Comparison of ENCODE assay signal across 8 mouse cellular contexts in genomic region chr12:76405971-76406370, GRCm38 (mm10). TPM values are rescaled to one million over a fixed set of nuclear protein-coding genes. Genes with fewer than 3 reads are reported as not detected.
DNase-seq lines count a peak whose midpoint lies in the region; ATAC-seq and TF ChIP-seq lines count a peak whose summit lies in the region.

No protein-coding gene starts in this region.

- H3K27ac ChIP-seq in heart, embryonic 16.5 days (ENCODE audit: low read length): no peak overlapping the region
- no peak overlapping the region for H3K27ac ChIP-seq in liver, embryonic 12.5 days

- H3K4me1 ChIP-seq in lung, adult 2 months (ENCODE audit: control insufficient read depth, insufficient read depth, low read length): peaks cover 12% of the 10 kb centered on the region
- peaks cover 22% of the 10 kb centered on the region for H3K4me1 ChIP-seq in heart, embryonic 16.5 days (ENCODE audit: control insufficient read depth, insufficient read depth, low read length)
- H3K4me1 ChIP-seq in liver, embryonic 12.5 days: peaks cover 37% of the 10 kb centered on the region

- peak overlapping the region; percentile 47 for H3K9ac ChIP-seq in heart, embryonic 16.5 days (ENCODE audit: low read length)
- H3K9ac ChIP-seq in liver, embryonic 12.5 days: no peak overlapping the region

- DNase-seq in lung, adult 2 months: no peak
- DNase-seq in lung, postnatal 36 days: no peak
- peak; percentile 51 for DNase-seq in embryo, embryonic 11 days
- peak; percentile 13 to 34 for DNase-seq in spleen, postnatal 10 days (ENCODE audit: low spot score in 2 of 2)
- DNase-seq in adrenal gland, adult 2 months: no peak
- DNase-seq in urinary bladder, postnatal 25 days (ENCODE audit: low spot score): no peak

- H3K4me2 ChIP-seq in heart, embryonic 16.5 days (ENCODE audit: low read depth, low read length): peak overlapping the region; percentile 73
- H3K4me2 ChIP-seq in liver, embryonic 12.5 days: peak overlapping the region; percentile 88

- H3K9me3 ChIP-seq in heart, embryonic 16.5 days (replicated peaks; ENCODE audit: control insufficient read depth, low read length): no peaks in the 10 kb centered on the region
- no peaks in the 10 kb centered on the region for H3K9me3 ChIP-seq in liver, embryonic 12.5 days (replicated peaks)

- no peak for TF ChIP-seq CTCF in lung, adult 2 months (IDR thresholded peaks at IDR 0.05; ENCODE audit: insufficient read depth, low read length)

- ATAC-seq in heart, embryonic 16.5 days (replicated peaks; ENCODE audit: extremely low read depth, insufficient read depth, low FRiP score): no peak
- no peak for ATAC-seq in liver, embryonic 12.5 days

- TF ChIP-seq POLR2A in lung, adult 2 months (IDR thresholded peaks at IDR 0.05; ENCODE audit: borderline replicate concordance, extremely low read depth, low read depth, low read length): no peak

- peak overlapping the region; percentile 81 for H3K4me3 ChIP-seq in lung, adult 2 months (replicated peaks; ENCODE audit: extremely low read depth, low read depth, low read length)
- peak overlapping the region; percentile 89 for H3K4me3 ChIP-seq in heart, embryonic 16.5 days (ENCODE audit: low read length)
- H3K4me3 ChIP-seq in liver, embryonic 12.5 days: peak overlapping the region; percentile 78

- no peaks in the 10 kb centered on the region for H3K36me3 ChIP-seq in heart, embryonic 16.5 days (ENCODE audit: control insufficient read depth, insufficient read depth)
- no peaks in the 10 kb centered on the region for H3K36me3 ChIP-seq in liver, embryonic 12.5 days

- peaks cover 18% of the 10 kb centered on the region for H3K27me3 ChIP-seq in heart, embryonic 16.5 days (ENCODE audit: control insufficient read depth, insufficient read depth, low read length)
- H3K27me3 ChIP-seq in liver, embryonic 12.5 days (replicated peaks): peaks cover 49% of the 10 kb centered on the region

- 8% methylated on average over 23 of the region's 23 CpGs for WGBS in lung, adult 2 months
- 4% methylated on average over 23 of the region's 23 CpGs for WGBS in heart, embryonic 16.5 days
- WGBS in liver, embryonic 12.5 days (ENCODE audit: insufficient replicate concordance): 2% methylated on average over 23 of the region's 23 CpGs

RNA-seq across cellular contexts. Expression of gene Hspa2, which starts 2.0 kb away (rescaled TPM):
- 16.4 and 24.0 TPM in 2 replicates for polyA plus RNA-seq in lung, adult 2 months (2012; rRNA removed)
- polyA plus RNA-seq in heart, embryonic 16.5 days (2015; fragmentation: Nextera tagmentation; extraction: Ambion mirVana): 15.8 and 16.0 TPM in 2 replicates
- polyA plus RNA-seq in liver, embryonic 12.5 days (2016; fragmentation: Nextera tagmentation; extraction: Ambion mirVana): 2.1 and 2.9 TPM in 2 replicates
- 10 to 100 TPM; 18.7 to 23.8 TPM for total RNA-seq in adrenal gland, adult 2 months (2021)
- polyA plus RNA-seq in adrenal gland, adult 2 months (2012; rRNA removed): 15.9 and 21.3 TPM in 2 replicates

RNA-seq across cellular contexts. Expression of gene Ppp1r36, which starts 11.4 kb away (rescaled TPM):
- polyA plus RNA-seq in lung, adult 2 months (2012; rRNA removed): 1.1 and 1.8 TPM in 2 replicates
- 2.1 and 2.6 TPM in 2 replicates for polyA plus RNA-seq in heart, embryonic 16.5 days (2015; fragmentation: Nextera tagmentation; extraction: Ambion mirVana)
- 0.18 and 0.29 TPM in 2 replicates for polyA plus RNA-seq in liver, embryonic 12.5 days (2016; fragmentation: Nextera tagmentation; extraction: Ambion mirVana)
- under 1 TPM; 0.23 to 0.24 TPM for total RNA-seq in adrenal gland, adult 2 months (2021)
- not detected in 2 replicates for polyA plus RNA-seq in adrenal gland, adult 2 months (2012; rRNA removed)

RNA-seq across cellular contexts. Expression of gene Zbtb1, which starts 35.9 kb away (rescaled TPM):
- polyA plus RNA-seq in lung, adult 2 months (2012; rRNA removed): 1.9 and 2.2 TPM in 2 replicates
- 6.1 and 7.5 TPM in 2 replicates for polyA plus RNA-seq in heart, embryonic 16.5 days (2015; fragmentation: Nextera tagmentation; extraction: Ambion mirVana)
- 7.3 and 8.2 TPM in 2 replicates for polyA plus RNA-seq in liver, embryonic 12.5 days (2016; fragmentation: Nextera tagmentation; extraction: Ambion mirVana)
- total RNA-seq in adrenal gland, adult 2 months (2021): 1 to 10 TPM; 5.0 to 5.5 TPM
- 2.3 and 2.4 TPM in 2 replicates for polyA plus RNA-seq in adrenal gland, adult 2 months (2012; rRNA removed)

RNA-seq across cellular contexts. Expression of gene Zbtb25, which starts 36.6 kb away (rescaled TPM):
- 6.4 and 6.8 TPM in 2 replicates for polyA plus RNA-seq in lung, adult 2 months (2012; rRNA removed)
- 12.3 and 13.3 TPM in 2 replicates for polyA plus RNA-seq in heart, embryonic 16.5 days (2015; fragmentation: Nextera tagmentation; extraction: Ambion mirVana)
- 10.3 and 10.8 TPM in 2 replicates for polyA plus RNA-seq in liver, embryonic 12.5 days (2016; fragmentation: Nextera tagmentation; extraction: Ambion mirVana)
- 1 to 10 TPM; 6.9 to 9.4 TPM for total RNA-seq in adrenal gland, adult 2 months (2021)
- polyA plus RNA-seq in adrenal gland, adult 2 months (2012; rRNA removed): 4.9 and 6.0 TPM in 2 replicates

Comparison
In these comparisons a context has a peak if more than half of its experiments do, and no peak if none do; other contexts are left out.
1. DNase-seq: peak in embryo, embryonic 11 days (single experiment) and spleen, postnatal 10 days (2 of 2); none in lung, adult 2 months (single experiment), lung, postnatal 36 days (single experiment), adrenal gland, adult 2 months (single experiment) and urinary bladder, postnatal 25 days (single experiment).
2. Peak in every context shown above with its lines, with median percentiles within 50 percentile points of each other: H3K4me3 ChIP-seq.